Mouse (Mus musculus): ENCODE measurements around the gene Srrm4. TPM values are rescaled to one million over a fixed set of nuclear protein-coding genes. Genes with fewer than 3 reads are reported as not detected.

Gene Srrm4
- polyA plus RNA-seq (2012; fragmentation: generic; extraction: Trizol): 0.06 TPM
- long read RNA-seq, experiment 1: 0 reads
- long read RNA-seq, experiment 2: 0 reads

- no peak within 1 kb of the TSS for H3ac ChIP-seq (ENCODE audit: control insufficient read depth, insufficient read length, low read depth)
- H3K79me3 ChIP-seq (ENCODE audit: low read depth): no peaks in the 10 kb centered on the region
- TF ChIP-seq MYOD1 (IDR thresholded peaks at IDR 0.05; ENCODE audit: control insufficient read depth, insufficient read length, low read depth) (no peak), MAX (IDR thresholded peaks at IDR 0.05) (no peak), CEBPB (IDR thresholded peaks at IDR 0.05; ENCODE audit: low read depth) (no peak), USF1 (IDR thresholded peaks at IDR 0.05; ENCODE audit: low read depth) (no peak), MYOG (IDR thresholded peaks at IDR 0.05; ENCODE audit: control insufficient read depth, extremely low read depth, insufficient read length) (no peak), FOSL1 (IDR thresholded peaks at IDR 0.05; ENCODE audit: insufficient read depth, low read length, poor library complexity, severe bottlenecking) (no peak), CTCF (IDR thresholded peaks at IDR 0.05; ENCODE audit: control insufficient read depth, insufficient read depth, insufficient read length) (no peak)
- H3K36me3 ChIP-seq (ENCODE audit: control insufficient read depth, insufficient read depth): no peaks in the 10 kb centered on the region
- H3K4me3 ChIP-seq (ENCODE audit: insufficient read depth, poor library complexity, severe bottlenecking): no peak within 1 kb of the TSS
- no peaks in the 10 kb centered on the region for H3K27me3 ChIP-seq (ENCODE audit: control insufficient read depth, insufficient read depth, insufficient read length)
- no peaks in the 10 kb centered on the region for H3K79me2 ChIP-seq (ENCODE audit: control insufficient read depth, insufficient read depth)
Measured at GRCm38 (mm10) chr5:116591346-116592048, at the start of gene Srrm4. TSS of gene Srrm4 (minus strand) at chr5:116591817.

- H3K79me2 ChIP-seq (ENCODE audit: control insufficient read depth, insufficient read depth): no peaks in the 10 kb centered on the region
- H3K4me3 ChIP-seq (ENCODE audit: insufficient read depth, poor library complexity, severe bottlenecking): no peak overlapping the region
- no peak overlapping the region for H3ac ChIP-seq (ENCODE audit: control insufficient read depth, insufficient read length, low read depth)
- TF ChIP-seq MYOG (IDR thresholded peaks at IDR 0.05; ENCODE audit: control insufficient read depth, extremely low read depth, insufficient read length) (no peak), USF1 (IDR thresholded peaks at IDR 0.05; ENCODE audit: low read depth) (no peak)
- no peaks in the 10 kb centered on the region for H3K79me3 ChIP-seq (ENCODE audit: low read depth)
- H3K36me3 ChIP-seq (ENCODE audit: control insufficient read depth, insufficient read depth): no peaks in the 10 kb centered on the region
- no peaks in the 10 kb centered on the region for H3K27me3 ChIP-seq (ENCODE audit: control insufficient read depth, insufficient read depth, insufficient read length)
Measured at GRCm38 (mm10) chr5:116592801-116593430, 1.3 kb upstream of the Srrm4 start.

GRCm38 (mm10) chr5:116592049-116592800, 608 bp upstream of the Srrm4 start:
- H3K27me3 ChIP-seq (ENCODE audit: control insufficient read depth, insufficient read depth, insufficient read length): no peaks in the 10 kb centered on the region
- no peak overlapping the region for H3ac ChIP-seq (ENCODE audit: control insufficient read depth, insufficient read length, low read depth)
- no peaks in the 10 kb centered on the region for H3K79me3 ChIP-seq (ENCODE audit: low read depth)
- H3K79me2 ChIP-seq (ENCODE audit: control insufficient read depth, insufficient read depth): no peaks in the 10 kb centered on the region
- no peak overlapping the region for H3K4me3 ChIP-seq (ENCODE audit: insufficient read depth, poor library complexity, severe bottlenecking)
- TF ChIP-seq MYOG (IDR thresholded peaks at IDR 0.05; ENCODE audit: control insufficient read depth, extremely low read depth, insufficient read length) (no peak), CTCF (IDR thresholded peaks at IDR 0.05; ENCODE audit: control insufficient read depth, insufficient read depth, insufficient read length) (no peak), MYOD1 (IDR thresholded peaks at IDR 0.05; ENCODE audit: control insufficient read depth, insufficient read length, low read depth) (no peak), FOSL1 (IDR thresholded peaks at IDR 0.05; ENCODE audit: insufficient read depth, low read length, poor library complexity, severe bottlenecking) (no peak), MAX (IDR thresholded peaks at IDR 0.05) (no peak), CEBPB (IDR thresholded peaks at IDR 0.05; ENCODE audit: low read depth) (no peak), USF1 (IDR thresholded peaks at IDR 0.05; ENCODE audit: low read depth) (no peak)
- H3K36me3 ChIP-seq (ENCODE audit: control insufficient read depth, insufficient read depth): no peaks in the 10 kb centered on the region

- Histone ChIP-seq H3K27me3 (ENCODE audit: control insufficient read depth, insufficient read depth, insufficient read length) (no peaks in the 10 kb centered on the region), H3K79me3 (ENCODE audit: low read depth) (no peaks in the 10 kb centered on the region), H3K36me3 (ENCODE audit: control insufficient read depth, insufficient read depth) (no peaks in the 10 kb centered on the region), H3K4me3 (ENCODE audit: insufficient read depth, poor library complexity, severe bottlenecking) (no peak overlapping the region), H3ac (ENCODE audit: control insufficient read depth, insufficient read length, low read depth) (no peak overlapping the region), H3K79me2 (ENCODE audit: control insufficient read depth, insufficient read depth) (no peaks in the 10 kb centered on the region)
- TF ChIP-seq CTCF (IDR thresholded peaks at IDR 0.05; ENCODE audit: control insufficient read depth, insufficient read depth, insufficient read length) (no peak), MYOD1 (IDR thresholded peaks at IDR 0.05; ENCODE audit: control insufficient read depth, insufficient read length, low read depth) (no peak), FOSL1 (IDR thresholded peaks at IDR 0.05; ENCODE audit: insufficient read depth, low read length, poor library complexity, severe bottlenecking) (no peak), CEBPB (IDR thresholded peaks at IDR 0.05; ENCODE audit: low read depth) (no peak), USF1 (IDR thresholded peaks at IDR 0.05; ENCODE audit: low read depth) (no peak), MAX (IDR thresholded peaks at IDR 0.05) (no peak), MYOG (IDR thresholded peaks at IDR 0.05; ENCODE audit: control insufficient read depth, extremely low read depth, insufficient read length) (no peak)
Measured at GRCm38 (mm10) chr5:116590698-116591097, 919 bp downstream of the Srrm4 start.

GRCm38 (mm10) chr5:116589631-116590030, 2.0 kb downstream of the Srrm4 start:
- Histone ChIP-seq H3K79me2 (ENCODE audit: control insufficient read depth, insufficient read depth) (no peaks in the 10 kb centered on the region), H3ac (ENCODE audit: control insufficient read depth, insufficient read length, low read depth) (no peak overlapping the region), H3K79me3 (ENCODE audit: low read depth) (no peaks in the 10 kb centered on the region), H3K36me3 (ENCODE audit: control insufficient read depth, insufficient read depth) (no peaks in the 10 kb centered on the region), H3K4me3 (ENCODE audit: insufficient read depth, poor library complexity, severe bottlenecking) (no peak overlapping the region), H3K27me3 (ENCODE audit: control insufficient read depth, insufficient read depth, insufficient read length) (no peaks in the 10 kb centered on the region)
- no peak for TF ChIP-seq MYOD1 (IDR thresholded peaks at IDR 0.05; ENCODE audit: control insufficient read depth, insufficient read length, low read depth)
- TF ChIP-seq MAX (IDR thresholded peaks at IDR 0.05): no peak
- TF ChIP-seq CEBPB (IDR thresholded peaks at IDR 0.05; ENCODE audit: low read depth): no peak
- no peak for TF ChIP-seq MYOG (IDR thresholded peaks at IDR 0.05; ENCODE audit: control insufficient read depth, extremely low read depth, insufficient read length)
- TF ChIP-seq USF1 (IDR thresholded peaks at IDR 0.05; ENCODE audit: low read depth): no peak
- no peak for TF ChIP-seq FOSL1 (IDR thresholded peaks at IDR 0.05; ENCODE audit: insufficient read depth, low read length, poor library complexity, severe bottlenecking)
- no peak for TF ChIP-seq CTCF (IDR thresholded peaks at IDR 0.05; ENCODE audit: control insufficient read depth, insufficient read depth, insufficient read length)

Data from C2C12 (cell line).